Mouse (Mus musculus) T-helper 17 cell (primary cell): ENCODE measurements around the gene D330020A13Rik.
"Not testable (repeated sequence)": the region's sequence is repeated elsewhere in the genome, so short reads cannot be mapped to it uniquely, and the experiment has no call there.

Experiments
- in situ Hi-C, 2 experiments: fragments of 300-600 bp; cut with MboI, MseI; formaldehyde crosslinking; loops; 1 replicate in 1 of 2; 2 replicates in 1 of 2; pipeline ENCODE4 v1.15.1; 2025; ENCODE audit warnings: high pct_unique_total_duplicates in 2 of 2

D330020A13Rik gene

DNA sequence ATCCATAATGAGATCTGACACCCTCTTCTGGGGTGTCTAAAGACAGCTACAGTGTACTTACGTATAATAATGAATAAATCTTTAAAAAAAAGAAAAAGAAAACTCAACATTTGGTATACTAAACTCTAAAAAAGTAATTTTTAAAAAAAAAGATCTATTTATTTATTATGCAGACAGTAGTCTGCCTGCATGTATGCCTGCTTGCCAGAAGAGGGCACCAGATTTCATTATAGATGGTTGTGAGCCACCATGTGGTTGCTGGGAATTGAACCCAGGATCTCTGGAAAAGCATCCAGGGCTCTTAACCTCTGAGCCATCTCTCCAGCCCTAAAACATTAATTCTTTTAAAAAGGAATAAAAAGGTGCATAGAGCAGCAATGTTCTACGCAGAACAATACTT lies 2.4 kb downstream of the D330020A13Rik start:
- in situ Hi-C loops, result not testable (repeated sequence)

DNA sequence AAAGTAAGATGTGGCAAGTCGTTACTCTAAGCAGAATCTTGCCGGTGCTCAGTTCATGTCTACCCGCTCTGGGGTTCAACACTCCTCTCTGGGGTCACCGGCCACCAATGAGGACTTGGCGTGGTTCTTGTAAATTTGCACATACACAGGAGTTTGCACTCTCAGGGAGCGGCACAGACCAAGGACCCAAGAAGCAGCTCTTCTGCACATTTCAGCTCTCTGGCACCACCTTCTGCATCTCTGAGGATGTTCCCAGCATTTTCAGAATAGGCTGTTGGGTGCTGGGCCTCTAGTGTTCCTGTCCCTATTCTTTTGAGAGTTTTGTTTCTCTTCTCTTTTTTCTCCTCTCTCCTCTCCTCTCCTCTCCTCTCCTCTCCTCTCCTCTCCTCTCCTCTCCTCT lies 7.0 kb downstream of the D330020A13Rik start:
- in situ Hi-C loops, result loop anchor here in 1 of 2 experiments (5.0 kb wide), 1 partner anchor 79 kb away; no protein-coding TSS in a partner anchor

- in situ Hi-C loops, result loop anchor here in 1 of 2 experiments (5.0 kb wide), 1 partner anchor 81 kb away; no protein-coding TSS in a partner anchor
Measured at GRCm38 (mm10) chr6:120302755-120303316, 8.7 kb downstream of the D330020A13Rik start.

- in situ Hi-C loops, result loop anchor here in 1 of 2 experiments (5.0 kb wide), 1 partner anchor 85 kb away; no protein-coding TSS in a partner anchor
Measured at GRCm38 (mm10) chr6:120306859-120307594, 12.9 kb downstream of the D330020A13Rik start.

GRCm38 (mm10) chr6:120309338-120309737 lies 15.2 kb downstream of the D330020A13Rik start:
- in situ Hi-C loops, result loop anchor here in 1 of 2 experiments (5.0 kb wide), 1 partner anchor 87 kb away; no protein-coding TSS in a partner anchor

GRCm38 (mm10) chr6:120309787-120310186 lies 15.6 kb downstream of the D330020A13Rik start:
- in situ Hi-C loops, result loop anchor here in 1 of 2 experiments (5.0 kb wide), 1 partner anchor 87 kb away; no protein-coding TSS in a partner anchor

DNA sequence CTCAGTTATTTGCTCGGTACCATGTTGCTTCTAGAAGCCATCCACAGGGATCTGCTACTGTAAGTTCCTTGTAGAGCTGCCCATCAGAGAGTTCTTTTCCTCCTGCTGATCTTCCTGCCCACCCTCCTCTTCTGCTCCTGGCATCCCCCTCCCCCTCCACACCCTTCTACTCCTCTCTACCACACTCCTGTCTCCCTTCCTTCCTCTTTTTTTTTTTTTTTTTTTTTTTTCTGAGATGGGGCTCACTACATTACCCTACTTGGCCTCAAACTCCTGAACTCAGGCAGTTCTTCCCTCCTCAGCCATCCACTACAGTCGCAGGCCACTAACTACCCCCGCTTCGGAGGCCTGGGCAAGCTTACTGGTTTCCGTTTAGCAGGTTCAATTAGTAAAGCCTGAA lies 18.3 kb downstream of the D330020A13Rik start:
- in situ Hi-C loops, result no loop called here

DNA sequence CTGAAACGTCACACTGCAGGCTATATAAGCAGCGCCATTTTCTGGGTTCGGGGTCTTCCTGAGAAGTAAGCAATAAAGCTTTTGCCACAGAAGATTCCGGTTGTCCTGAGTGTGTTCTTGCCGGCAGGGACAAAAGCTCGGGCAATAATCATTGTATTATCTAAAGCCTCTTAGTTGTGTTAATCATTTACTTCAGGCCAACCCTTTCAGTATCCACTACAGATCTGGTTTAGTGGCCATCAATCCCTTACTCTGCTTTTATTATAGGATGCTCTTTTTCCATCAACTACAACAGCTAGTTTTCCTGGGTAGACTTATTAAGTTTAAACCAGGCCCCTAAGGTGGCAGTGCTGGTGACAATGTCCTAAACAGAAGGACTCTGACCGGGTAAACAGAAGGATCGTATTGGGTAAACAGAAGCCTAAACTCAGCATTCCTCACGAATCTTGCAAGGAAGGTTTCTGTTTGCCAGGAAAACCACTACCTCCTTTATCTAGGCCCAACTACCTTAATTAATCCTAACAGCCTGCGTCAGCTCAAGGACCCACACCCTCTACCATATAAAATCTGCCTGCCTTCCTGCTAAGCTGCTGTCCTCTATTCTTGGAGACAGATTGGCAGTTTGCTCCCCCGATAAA lies 24.3 kb downstream of the D330020A13Rik start:
- in situ Hi-C loops, result no loop called here

DNA sequence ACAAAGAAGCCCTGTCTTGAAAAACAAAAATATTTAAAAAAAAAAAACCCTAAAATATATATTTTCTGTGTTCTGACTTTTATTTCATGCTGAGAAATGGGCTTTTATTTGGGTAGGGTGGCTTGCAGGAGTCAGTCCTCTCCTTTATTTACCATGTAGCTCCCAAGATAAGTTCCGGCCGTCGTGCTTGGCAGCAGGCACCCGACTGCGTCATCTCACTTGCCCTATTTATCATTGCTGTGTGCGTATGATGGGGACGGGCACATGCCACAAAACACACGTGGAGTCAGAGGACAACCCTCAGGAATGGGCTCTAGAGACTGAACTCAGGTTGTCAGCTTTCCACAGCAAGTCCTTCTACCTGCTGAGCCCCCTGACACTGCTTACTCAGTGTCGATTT lies 25.0 kb downstream of the D330020A13Rik start:
- in situ Hi-C loops, result no loop called here

- in situ Hi-C loops, result no loop called here
Measured at GRCm38 (mm10) chr6:120320369-120320768, 26.2 kb downstream of the D330020A13Rik start.

DNA sequence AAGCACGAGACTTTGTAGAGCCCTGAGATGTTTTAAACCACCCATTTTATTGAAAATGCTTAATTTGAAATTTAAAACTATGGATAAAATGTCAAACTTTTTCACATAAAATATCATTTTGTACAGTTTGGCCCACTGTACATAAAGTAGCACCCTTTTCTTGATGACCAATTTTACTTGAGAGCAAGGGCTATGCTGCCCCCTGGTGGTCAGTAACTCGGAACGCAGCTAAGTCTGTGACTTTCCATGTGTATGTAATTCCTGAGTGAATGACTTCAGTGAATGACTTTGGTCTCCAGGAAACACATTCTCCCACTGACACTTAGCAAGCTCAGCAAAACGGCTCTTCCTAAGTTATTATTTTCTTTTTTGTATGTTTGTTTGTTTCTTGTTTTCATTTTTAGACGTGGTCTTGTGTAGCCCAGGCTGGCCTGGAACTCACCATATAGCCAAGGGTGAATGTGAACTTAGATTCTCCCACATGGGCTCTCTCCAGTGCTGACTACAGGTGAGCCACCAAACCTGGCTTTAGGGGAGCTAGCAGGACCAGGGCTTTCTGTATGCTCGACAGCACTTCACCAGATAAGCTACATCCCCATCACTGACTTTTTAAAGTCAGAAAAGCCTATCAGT lies 30.2 kb downstream of the D330020A13Rik start:
- in situ Hi-C loops, result no loop called here

DNA sequence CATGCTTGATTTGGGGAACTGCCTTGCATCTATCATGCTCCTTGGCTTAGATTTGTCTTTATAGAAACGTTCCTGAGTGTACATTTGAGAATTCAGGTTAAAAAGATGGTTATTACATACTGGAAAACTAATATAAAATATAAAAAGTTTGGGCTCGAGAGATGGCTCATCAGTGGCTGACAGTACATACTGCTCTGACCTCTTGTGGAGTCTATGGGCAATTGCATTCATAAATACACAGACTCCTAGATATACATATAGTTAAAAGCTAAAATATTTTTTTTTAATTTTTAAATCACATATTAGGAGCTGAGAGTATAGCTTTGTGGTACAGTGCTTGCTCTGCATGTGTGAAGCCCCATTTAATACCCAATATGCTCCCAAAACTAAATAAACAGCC lies 38.2 kb downstream of the D330020A13Rik start:
- in situ Hi-C loops, result no loop called here

GRCm38 (mm10) chr6:120343992-120344391 lies 49.8 kb downstream of the D330020A13Rik start:
- in situ Hi-C loops, result no loop called here
